Mouse (Mus musculus) C2C12 (cell line): Measurements from ENCODE around the gene Syap1.

Experiments
- CEBPB ChIP-seq: IDR thresholded peaks from one replicate; pipeline ENCODE4 v1.6.1; 2011; ENCODE audit warnings: low read depth, mild to moderate bottlenecking, control low read depth, moderate library complexity
- CTCF ChIP-seq: IDR thresholded peaks from one replicate; pipeline ENCODE4 v1.5.1; 2011; ENCODE audit not compliant: control insufficient read depth, insufficient read depth, insufficient read length

GRCm38 (mm10) chrX:162844447-162845100 is 43.7 kb downstream of the Syap1 start:
- TF ChIP-seq CTCF = no peak
- no peak for TF ChIP-seq CEBPB
